Mouse (Mus musculus) neural tube, embryonic 10.5 days (tissue): Measurements from ENCODE around the gene Lrrc4c.
A peak's percentile ranks its signal among the peaks of the same experiment; 100 is the strongest.

Source experiments
- DNase-seq: peaks from one replicate; pipeline ENCODE4 v3.0.0-alpha.2; 2017; ENCODE audit warnings: low spot score; ENCODE audit errors: extremely low spot score

Gene Lrrc4c

DNA sequence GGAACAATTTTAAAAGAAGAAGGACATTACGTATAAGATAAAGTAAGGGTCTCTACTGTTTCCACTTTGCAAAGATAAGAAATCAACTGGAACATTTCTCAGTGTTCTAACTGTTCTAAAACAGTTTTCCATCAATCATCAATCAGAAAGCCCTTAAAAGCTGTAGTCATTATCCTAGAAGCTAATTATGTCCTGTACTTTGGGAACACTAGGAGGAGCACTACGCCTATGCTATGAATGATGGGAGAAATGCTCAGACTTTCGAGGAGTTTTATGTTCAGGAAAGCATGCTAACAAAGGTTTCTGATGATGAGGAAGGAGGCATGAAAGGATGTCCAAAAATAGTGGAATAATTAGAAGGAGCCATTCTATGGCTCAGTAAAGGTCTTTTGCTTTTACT lies 219.5 kb downstream of the Lrrc4c start:
- no peak for DNase-seq

DNA sequence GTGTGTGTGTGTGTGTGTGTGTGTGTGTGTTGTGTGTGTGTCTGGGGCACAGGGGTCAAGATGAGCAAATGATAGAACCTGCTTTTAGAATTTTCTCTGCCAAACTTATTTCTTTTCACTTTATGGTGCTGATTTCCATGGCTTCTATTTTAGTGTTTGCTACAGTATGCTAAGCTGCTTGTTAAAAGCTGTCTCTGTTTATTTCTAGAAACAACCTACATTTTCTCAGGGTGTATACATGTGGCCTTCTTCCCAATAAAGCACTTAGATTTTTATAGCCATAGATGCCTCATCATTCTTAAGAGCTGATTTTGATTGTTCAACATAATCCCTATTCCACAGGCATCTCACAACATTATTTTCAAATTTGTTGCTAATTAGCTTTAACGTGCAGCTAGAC lies 229.2 kb downstream of the Lrrc4c start:
- no peak for DNase-seq

GRCm38 (mm10) chr2:96573755-96574154 lies 255.8 kb downstream of the Lrrc4c start:
- no peak for DNase-seq

GRCm38 (mm10) chr2:96577701-96578100 lies 259.7 kb downstream of the Lrrc4c start:
- DNase-seq: no peak

- DNase-seq: no peak
These were observed 262.3 kb downstream of the Lrrc4c start for GRCm38 (mm10) chr2:96580136-96580733.

DNA sequence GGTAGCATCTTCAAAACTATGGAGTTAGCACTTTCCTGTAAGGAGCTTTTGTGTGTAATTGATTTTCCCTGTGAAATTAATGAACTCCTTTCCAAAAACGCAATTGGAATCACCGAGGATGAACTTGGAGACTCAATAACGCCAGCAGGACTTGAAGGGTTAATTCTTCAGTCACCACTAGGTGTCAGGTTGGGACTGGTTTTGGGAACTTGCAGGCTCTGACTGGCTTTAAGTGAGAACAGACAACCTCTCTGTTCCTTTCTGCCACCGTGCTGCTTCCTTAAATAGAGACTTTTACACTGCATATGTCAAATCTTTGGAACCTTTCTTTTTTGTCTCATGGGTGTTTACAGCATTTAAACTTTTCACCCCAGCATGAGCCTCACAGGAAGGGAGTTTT lies 267.7 kb downstream of the Lrrc4c start:
- peak; percentile 46 for DNase-seq

GRCm38 (mm10) chr2:96604801-96605200 lies 286.8 kb downstream of the Lrrc4c start:
- DNase-seq: no peak

GRCm38 (mm10) chr2:96614121-96614520 lies 296.2 kb downstream of the Lrrc4c start:
- DNase-seq: no peak

GRCm38 (mm10) chr2:96618691-96619205 lies 300.8 kb downstream of the Lrrc4c start:
- no peak for DNase-seq

DNA sequence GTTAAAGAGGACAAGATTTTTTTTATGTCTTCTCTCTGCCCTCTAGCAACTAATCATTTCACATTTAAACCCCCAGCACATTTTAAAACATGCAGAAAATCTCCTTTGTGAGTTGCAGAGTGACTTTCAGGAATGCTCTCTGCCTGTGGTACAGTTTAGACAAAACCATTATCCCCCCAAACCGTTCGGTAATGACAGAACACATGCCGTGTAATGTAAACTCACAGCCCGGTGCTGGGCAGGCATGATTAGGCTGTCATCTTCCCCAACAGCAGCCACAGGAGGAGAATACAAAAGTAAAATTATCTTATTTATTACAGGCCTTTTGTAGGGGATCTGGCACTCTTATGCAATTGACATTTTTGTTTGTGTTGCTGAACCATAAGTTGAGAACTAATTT lies 349.1 kb downstream of the Lrrc4c start:
- DNase-seq: no peak

- no peak for DNase-seq
These were observed 363.8 kb downstream of the Lrrc4c start for GRCm38 (mm10) chr2:96681806-96682205.

DNA sequence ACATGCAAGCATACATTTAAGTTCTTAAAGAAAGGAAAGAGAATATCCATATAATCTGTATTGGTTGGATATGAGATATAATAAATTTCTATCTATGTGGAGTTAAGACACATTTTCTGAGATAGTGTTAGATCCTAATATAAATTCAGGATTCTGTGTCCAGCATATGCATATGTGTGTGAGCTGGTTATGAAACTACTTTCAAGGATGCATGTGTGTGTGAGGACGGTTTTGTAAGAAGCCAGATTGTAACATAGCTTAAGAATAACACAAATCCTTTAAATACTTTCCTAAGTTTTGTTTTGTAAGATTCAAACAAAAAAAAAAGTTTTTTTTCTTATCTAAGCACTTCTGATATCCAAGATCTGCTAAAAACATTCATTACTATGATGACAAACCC lies 367.4 kb downstream of the Lrrc4c start:
- DNase-seq: no peak

DNA sequence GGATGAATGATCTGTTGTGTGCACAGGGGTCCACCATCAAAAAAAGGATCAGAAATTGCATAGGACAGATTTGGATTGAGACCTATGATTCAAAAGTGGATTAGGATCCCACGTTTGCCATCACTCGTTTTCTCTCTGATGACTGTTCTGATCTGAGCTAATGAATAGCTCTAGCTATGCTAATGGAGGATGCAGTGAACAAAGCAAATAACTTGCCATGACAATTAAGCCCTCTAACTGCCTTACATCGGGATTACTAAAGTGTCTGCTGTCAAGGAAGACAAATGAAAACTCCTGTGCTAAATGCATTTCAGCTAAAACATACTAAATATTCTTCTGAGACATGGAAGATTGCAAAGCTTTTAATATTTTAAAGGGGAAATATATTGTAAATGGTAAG lies 387.0 kb downstream of the Lrrc4c start:
- DNase-seq: no peak

GRCm38 (mm10) chr2:96707772-96708350 lies 389.9 kb downstream of the Lrrc4c start:
- DNase-seq: no peak

DNA sequence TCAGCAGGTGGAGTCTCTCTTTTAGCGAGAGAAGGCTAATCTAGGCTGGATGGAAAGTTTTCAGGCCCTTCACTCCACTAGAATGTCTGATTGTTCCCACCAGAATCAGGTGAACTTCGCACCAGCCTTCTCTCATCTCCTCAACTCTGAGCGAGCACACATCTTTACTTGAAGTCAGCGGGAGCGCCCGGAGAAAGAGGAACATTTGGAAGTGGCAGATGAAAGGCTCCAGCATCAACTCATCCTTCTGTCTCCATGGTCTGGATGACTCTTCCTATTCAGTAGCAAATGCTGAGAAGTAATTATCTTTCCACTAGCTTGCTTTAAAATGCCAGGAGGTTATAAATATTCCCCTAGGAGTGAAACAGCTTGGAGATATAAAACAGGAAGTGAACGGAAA lies 396.6 kb downstream of the Lrrc4c start:
- no peak for DNase-seq

DNA sequence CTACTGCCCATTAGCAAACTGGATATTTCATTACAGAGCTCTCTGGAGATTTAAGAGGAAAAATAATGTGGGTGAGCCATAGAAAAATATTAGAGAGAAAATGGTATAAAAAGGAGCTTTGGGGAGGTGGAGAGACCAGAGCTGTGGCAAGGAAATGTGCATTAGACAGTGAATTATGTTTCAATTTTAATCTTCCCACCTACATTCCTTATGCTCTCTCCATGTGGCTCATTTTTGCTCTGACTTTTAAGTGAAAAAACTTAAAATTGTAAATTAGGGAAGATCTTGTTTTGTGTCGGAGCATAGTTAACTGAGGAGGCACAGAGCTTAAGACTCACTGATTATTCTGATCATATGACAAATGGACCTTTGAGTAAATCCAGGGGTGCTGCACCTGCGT lies 399.4 kb downstream of the Lrrc4c start:
- DNase-seq: no peak

GRCm38 (mm10) chr2:96723395-96723794 lies 405.4 kb downstream of the Lrrc4c start:
- DNase-seq: no peak

DNA sequence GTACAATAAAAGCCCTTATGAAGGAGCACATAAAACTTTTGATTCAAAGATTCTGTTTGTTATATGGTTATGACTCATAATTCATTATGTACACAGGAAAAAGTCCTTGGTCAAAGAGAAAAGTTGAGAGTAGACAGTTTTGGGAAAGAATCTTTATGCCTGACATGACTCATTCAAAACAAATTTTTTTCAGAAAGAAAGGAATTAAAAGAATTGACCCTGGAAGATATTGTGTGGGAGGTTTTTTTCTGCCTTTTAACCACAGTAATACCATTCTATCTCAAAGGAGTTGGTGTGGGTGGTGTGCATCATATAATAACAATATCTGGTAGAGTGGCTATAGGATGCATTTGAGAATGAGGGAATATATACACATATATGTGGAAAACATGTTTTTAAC lies 418.1 kb downstream of the Lrrc4c start:
- no peak for DNase-seq

GRCm38 (mm10) chr2:96755066-96755465 lies 437.1 kb downstream of the Lrrc4c start:
- DNase-seq: no peak

DNA sequence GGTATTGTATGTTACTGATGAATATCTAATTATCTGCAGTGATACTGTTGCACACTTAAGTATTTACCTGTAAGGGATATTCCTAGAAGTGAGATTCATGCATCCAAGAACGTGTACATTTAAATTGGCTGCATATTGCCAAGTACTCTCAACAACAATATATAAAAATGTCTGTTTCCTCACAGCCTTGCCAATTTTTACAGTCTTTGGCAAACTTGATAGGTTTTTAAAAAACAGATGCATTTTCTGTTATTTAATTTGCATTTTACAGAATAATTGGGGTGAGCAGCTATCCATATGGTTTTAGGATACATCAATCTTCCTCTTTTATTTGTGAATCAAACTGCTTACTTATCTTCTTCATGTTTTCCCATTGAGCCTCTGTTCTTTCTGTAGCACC lies 439.7 kb downstream of the Lrrc4c start:
- DNase-seq: no peak

GRCm38 (mm10) chr2:96763538-96763937 lies 445.6 kb downstream of the Lrrc4c start:
- no peak for DNase-seq

GRCm38 (mm10) chr2:96775376-96775775 lies 457.4 kb downstream of the Lrrc4c start:
- no peak for DNase-seq

DNA sequence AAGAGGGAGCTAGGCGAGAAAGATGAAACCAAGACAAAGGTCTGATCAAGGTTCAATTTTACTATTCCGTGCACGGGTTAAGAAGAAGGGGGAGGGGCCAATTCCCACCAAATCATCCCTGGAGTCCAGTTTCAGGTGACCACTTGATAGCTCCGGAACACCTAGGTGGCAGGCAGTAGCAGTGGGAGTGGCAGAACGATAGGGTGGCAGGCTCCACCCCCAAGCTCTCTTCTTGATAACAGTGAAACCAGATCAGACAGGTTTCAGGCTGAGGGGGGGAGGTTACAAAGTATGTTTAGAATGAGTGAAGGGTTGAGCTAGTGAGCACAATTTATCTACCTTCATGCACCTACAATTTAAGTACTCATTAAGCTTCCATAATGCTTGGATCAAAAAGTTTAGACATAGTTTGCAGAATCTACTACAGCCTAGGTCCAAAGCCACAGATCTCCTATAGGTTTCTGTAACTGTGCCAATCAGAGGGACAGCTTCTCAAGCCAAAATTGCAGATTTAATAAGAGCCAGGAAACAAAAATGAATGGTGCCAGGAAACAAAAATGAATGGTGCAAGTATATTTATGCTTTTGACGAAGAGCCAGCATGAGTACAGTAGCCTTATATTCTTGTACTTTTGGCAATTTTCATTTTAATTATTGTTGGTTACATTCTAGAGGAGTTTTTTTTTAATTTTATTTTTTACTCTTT lies 478.9 kb downstream of the Lrrc4c start:
- DNase-seq: no peak
